Mouse (Mus musculus) retina, postnatal 7 days (tissue): ENCODE measurements around the gene Tmem86b.
A peak's percentile ranks its signal among the peaks of the same experiment; 100 is the strongest.
"Not testable (repeated sequence)": the region's sequence is repeated elsewhere in the genome, so short reads cannot be mapped to it uniquely, and the experiment has no call there.

Experiments used
- DNase-seq: peaks from one replicate; pipeline ENCODE4 v3.0.0-alpha.2; 2012; ENCODE audit warnings: low read depth, low spot score

The Tmem86b gene

DNA sequence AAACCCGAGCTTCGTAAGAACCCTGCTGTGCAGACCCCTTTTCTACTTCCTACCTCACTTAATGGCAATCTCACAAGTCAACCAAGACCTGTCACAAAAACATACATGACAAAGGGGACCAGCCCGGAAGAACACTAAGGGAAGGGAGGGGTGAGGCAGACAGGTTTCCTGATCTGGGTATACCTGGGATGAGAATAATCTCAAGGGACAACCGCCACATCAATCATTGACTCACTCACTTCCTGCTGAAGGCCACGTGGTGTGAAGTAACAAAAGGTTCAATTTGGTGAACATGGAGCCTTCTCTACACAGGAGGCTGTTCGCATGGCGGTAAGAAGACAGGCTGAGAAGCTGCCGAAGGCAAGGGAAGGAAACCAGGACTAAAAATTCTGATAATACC, 20.4 kb upstream of the Tmem86b start:
- no peak for DNase-seq

GRCm38 (mm10) chr7:4647992-4648391, 16.8 kb upstream of the Tmem86b start:
- DNase-seq, result no peak

DNA sequence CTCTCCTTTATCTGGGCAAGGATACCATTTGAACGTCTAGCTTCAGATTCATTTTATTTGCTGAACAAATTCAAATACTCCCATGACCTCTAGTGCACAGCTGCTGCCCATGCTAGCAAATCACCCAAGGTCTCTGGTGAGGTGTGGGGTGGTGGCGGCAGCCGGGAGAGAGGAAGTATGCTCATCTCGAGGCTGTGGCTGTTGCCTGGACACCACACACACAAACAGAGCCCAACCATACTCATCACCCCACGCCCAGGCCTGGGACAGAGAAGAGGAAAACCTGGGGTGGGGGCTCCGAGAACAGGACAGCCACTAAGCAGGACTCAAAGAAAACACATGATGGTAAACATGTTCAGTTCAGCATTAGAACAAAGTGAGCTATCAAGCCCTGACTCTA, 16.1 kb upstream of the Tmem86b start:
- no peak for DNase-seq

DNA sequence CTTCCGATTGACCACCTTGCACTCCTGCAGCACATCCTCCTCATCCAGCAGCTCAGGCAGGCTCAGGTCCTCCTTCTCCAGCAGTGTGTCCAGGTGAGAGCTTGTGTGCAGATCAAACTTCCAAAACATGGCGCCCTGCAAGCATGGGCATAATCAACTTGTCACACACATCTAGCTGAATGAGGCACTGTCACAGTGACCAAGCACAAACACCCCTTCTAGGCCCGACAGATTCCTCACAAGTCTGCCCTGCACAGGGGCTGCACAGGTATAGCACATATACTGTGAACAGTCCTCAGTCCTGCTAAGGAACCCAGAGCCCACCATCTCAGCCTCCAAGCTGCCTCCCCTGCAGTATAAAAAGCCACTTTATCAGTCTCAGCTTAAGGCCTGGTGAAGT, 15.6 kb upstream of the Tmem86b start:
- no peak for DNase-seq

- no peak for DNase-seq
Measured at GRCm38 (mm10) chr7:4643225-4643624, 12.0 kb upstream of the Tmem86b start.

DNA sequence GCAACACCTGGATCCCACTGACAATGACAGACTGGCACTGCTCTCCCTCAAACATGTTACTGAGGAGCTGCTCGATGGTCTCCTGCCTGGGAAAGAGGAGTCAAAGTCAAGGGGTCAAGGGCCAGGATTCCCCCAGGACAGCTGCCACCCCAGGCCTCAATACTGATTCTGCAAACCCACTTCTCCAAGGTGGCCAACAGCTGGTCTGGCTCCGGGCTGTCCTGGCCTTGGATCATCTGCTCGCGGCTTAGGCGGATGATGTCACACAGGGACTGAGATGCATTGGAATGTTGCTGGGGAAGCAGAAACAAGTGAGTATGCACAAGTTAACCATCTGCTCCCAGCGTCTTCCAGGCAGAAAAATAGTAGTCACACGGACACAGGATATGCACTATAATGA, 10.7 kb upstream of the Tmem86b start:
- DNase-seq, result no peak

GRCm38 (mm10) chr7:4641155-4641554, 9.9 kb upstream of the Tmem86b start:
- no peak for DNase-seq

DNA sequence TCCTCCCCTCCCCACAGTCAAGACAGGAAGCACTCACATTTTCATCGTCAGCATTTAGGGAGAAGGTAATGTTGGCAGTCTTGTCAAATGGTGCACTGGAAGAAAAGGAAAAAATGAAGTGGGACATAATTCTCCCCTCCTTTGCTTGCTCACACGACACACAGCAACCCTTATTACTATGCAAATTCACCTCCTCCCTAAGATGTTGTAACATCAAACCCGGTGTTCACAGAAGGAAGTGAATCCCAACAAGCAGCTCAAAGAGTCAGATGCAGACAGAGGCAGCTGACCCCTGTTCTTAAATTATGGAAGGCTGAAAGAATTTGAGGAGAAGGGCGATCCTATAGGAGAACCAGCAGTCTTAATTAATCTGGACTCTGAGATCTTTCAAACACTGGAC, 5.0 kb upstream of the Tmem86b start:
- no peak for DNase-seq

DNA sequence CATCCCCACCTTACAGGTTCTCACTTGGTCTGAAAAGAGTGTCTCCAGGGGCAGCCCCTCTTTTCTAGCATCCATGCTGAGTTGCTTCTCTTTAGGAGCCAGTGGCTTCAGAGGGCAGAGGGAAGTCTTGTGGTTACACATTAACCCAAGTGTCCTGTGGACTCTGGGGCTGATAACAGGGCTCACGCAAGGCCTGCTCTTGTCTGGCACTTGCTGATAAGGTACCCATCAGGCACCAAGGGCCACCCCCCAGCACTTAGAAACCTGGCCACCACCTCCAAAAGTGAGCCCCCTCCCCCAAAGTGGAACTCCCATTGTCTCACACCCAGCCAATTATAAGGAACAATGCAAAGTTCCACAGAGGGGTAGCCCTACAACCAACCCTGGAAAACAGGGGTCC, 1.0 kb downstream of the Tmem86b start:
- no peak for DNase-seq

DNA sequence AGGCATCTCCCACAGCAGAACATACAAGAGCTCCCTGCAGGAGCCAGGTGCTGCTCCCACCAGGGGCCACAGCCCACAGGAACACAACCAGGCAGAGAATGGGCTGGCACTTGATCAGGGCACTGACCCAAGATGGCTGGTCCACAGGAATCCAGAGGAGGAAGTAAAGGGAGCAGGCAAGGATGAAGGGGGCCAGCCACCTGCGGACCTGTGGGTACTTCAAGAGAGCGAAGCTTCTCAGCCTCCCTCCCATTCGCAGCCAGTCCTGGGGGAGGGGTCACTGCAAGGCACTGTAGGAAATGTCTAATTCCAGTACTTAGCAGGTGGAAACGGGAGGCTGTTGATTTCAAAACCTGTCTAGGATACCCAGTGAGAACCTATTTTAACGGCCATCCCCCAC, 1.6 kb downstream of the Tmem86b start:
- no peak for DNase-seq

DNA sequence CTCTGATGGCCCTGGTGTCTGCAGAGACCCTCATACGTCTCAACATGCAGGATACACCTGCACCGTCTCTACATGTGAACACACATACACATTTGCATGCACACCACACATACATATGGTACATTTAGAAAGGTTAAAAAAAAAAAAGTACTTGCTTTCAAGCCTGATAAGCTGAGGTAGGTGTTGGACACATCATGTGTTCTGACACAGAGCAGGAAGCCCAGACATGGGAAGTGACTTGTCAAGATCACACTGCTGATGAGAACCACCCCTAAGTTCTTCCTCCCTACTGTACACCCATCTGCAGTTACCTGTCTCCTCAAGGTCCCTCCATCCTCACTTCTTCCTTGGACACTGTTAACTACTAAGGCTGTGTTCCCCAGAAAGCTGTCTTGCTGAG, 5.3 kb downstream of the Tmem86b start:
- DNase-seq, result no peak

- DNase-seq, result no peak
Measured at GRCm38 (mm10) chr7:4624343-4624742, 6.9 kb downstream of the Tmem86b start.

GRCm38 (mm10) chr7:4623544-4624189, 7.6 kb downstream of the Tmem86b start:
- DNase-seq, result peak; percentile 41

DNA sequence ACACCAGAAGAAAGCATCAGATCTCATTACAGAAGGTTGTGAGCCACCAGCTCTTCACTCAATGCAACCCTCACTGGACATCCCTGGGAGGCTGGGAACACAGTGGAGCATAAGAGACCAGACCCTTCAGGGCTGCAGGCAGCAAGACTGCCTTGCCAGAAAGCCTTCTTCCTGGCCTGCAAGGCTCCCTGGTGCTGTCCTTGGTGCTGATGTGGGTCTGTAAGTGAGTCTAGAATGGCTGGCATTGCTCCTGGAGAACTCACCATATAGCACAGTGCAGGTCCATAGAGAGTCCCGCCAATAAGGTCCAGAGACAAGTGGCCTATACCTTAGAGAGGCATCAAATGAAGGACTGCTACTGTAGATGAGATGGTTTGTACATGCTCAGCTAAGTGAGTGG, 11.2 kb downstream of the Tmem86b start:
- no peak for DNase-seq

DNA sequence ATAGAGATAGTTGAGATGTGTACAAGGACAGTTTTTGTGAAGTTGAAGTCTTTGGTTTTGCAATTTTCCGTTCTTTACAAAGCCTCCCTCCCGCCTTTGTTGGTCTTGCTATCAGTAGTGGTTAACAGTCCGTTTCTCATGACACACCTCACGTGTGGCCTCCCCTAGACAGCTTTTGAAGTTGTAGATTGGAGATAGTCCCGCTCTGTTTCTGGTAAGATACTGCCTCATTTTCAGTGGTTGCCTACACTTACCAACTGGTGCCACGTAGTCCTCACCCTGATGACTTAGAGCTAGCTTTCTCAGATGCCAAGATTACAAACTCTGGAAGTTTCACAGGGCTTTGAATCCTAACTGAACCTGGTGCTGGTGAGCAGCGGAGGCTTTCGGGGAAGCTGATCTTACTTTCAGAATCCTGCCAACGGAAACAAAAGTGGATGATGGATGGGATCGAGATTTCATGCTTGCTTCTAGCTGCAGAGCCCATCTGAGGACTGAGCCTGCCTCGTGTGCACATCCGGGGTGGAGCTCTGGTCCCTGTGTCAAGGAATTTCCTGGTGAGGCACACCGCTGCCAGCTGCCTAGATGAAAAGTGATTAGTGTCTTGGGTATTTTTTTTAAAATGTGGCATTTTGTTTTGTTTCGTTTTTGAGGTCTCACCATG, 17.4 kb downstream of the Tmem86b start:
- no peak for DNase-seq

- no peak for DNase-seq
Measured at GRCm38 (mm10) chr7:4612956-4613355, 18.3 kb downstream of the Tmem86b start.

DNA sequence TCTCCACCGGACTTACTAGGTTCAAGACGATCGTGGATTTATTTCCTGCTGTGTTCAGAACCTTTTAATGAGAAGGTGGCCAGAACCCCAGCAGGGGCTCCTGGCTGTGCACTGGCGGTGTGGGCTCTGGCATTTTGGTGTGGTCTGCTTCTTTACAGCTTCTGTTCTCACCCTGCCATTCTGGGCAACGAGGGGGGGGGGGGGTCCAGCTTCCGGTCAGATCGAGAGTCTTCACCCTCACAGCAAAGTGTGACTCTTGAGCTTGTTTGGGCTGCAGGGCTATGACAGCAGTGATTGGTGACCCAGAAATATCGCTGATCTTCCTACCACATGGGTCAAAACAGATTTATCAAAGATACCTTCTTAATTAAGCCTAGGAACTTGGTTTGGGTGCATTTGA, 18.8 kb downstream of the Tmem86b start:
- DNase-seq, result no peak

- no peak for DNase-seq
Measured at GRCm38 (mm10) chr7:4611921-4612341, 19.3 kb downstream of the Tmem86b start.

GRCm38 (mm10) chr7:4611511-4611910, 19.7 kb downstream of the Tmem86b start:
- DNase-seq, result no peak

- DNase-seq, result no peak
Measured at GRCm38 (mm10) chr7:4608002-4608401, 23.2 kb downstream of the Tmem86b start.

GRCm38 (mm10) chr7:4603873-4604272, 27.3 kb downstream of the Tmem86b start, which contains the start of gene Ptprh:
Gene Ptprh, minus strand, starts transcription at chr7:4604041.
- no peak for DNase-seq

GRCm38 (mm10) chr7:4602969-4603368, 28.3 kb downstream of the Tmem86b start:
- no peak for DNase-seq

DNA sequence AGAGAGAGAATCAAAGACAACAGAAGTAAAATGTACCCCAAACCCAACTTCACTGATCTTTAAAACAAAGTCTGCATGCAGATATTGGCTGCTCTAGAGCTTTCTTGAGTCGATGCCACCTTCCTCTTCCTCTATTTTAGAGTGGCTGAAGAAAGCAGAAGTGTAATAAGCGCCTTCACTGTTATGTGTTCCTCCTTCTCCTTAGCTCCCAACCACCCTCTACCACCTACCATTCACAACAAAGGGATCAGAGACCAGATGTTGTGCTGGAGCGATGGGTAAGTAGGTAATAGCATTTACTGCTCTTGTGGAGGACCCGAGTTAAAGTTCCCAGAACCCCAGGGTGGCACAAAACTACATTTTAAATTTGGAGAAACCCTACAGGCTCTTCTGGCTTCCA, 34.2 kb downstream of the Tmem86b start:
- DNase-seq, result not testable (repeated sequence)

GRCm38 (mm10) chr7:4581481-4581880, 49.7 kb downstream of the Tmem86b start:
- DNase-seq, result not testable (repeated sequence)
